9 mouse cellular contexts compared by ENCODE assay signal in the genomic region with DNA sequence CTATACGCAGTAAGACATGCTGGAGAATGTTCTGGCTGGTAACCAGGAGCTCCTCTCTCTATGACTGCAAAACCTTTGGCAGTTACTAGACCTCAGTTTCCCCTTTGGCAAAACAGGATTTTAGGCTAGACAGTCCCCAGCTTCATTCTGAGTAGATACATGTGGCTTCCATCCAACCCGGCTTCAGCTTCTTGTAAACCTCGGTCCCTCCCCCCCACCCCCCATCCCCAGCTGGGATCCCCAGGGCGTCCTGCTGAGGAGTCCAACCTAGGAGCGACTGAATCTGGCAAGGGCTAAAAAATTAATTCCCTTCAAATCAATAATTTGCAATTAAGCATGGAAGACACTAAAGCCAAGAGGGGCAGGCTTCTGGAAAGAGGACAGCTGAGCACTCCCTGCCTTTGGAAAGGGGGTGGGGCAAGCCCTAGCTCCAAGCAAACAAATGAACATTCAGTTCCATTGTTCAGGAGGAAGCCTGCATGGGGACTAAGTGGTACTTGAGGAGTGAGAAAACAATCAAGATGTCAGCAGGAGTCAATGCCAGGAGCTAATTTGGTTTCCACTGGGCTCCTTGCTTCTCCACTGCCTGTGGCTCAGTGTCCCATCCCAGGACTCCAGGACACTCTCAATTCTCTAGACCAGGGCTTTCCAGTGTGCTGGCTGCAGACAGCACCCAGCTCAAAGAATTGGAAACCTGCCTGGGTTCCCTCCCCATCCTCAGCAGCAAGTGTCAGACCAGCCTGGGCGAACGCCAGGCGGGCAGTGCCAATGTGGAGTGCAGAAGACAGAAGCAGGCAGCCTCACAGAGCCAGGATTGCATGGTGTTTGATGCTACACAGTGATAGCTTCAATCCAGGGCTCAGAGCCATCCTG.
DNase-seq lines count a peak whose midpoint lies in the region; ATAC-seq lines count a peak whose summit lies in the region.
"Had no signal": no experiment of that assay in that cellular context is flagged by ENCODE, and none has a peak within 500 bp of the region (broad histone marks: within the 10 kb centered on the region; RNA-seq: fewer than 3 reads in every experiment).

No protein-coding gene starts in this region.

- intact Hi-C loops in heart, postnatal 10 days (cut with DNase I) = no loop called here
- intact Hi-C loops in left cerebral cortex, postnatal 14 days (cut with DNase I) = no loop called here

- DNase-seq in forebrain, embryonic 10.5 days (ENCODE audit: extremely low spot score, low spot score) = no peak
- no peak for DNase-seq in forebrain, embryonic 11.5 days (ENCODE audit: low spot score)
- DNase-seq in fat pad, adult 2 months (ENCODE audit: extremely low read depth, low read depth, low spot score) = peak; percentile 4
- DNase-seq in heart, postnatal 10 days = peak; percentile 69 to 70
- DNase-seq in left cerebral cortex, postnatal 14 days (ENCODE audit: low spot score in 2 of 2) = peak; percentile 64
- no peak for DNase-seq in urinary bladder, adult 18-20 months (ENCODE audit: low spot score in 2 of 2)

- H3K27me3 ChIP-seq in forebrain, embryonic 10.5 days (ENCODE audit: poor library complexity, severe bottlenecking) = peaks cover 57% of the 10 kb centered on the region
- H3K27me3 ChIP-seq in forebrain, embryonic 11.5 days (ENCODE audit: control insufficient read depth, insufficient read depth, low read length) = no peaks in the 10 kb centered on the region; the same call in 1 of the 2 replicates
- H3K27me3 ChIP-seq in neural tube, embryonic 12.5 days (replicated peaks) = no peaks in the 10 kb centered on the region
- H3K27me3 ChIP-seq: lung, embryonic 15.5 days had no signal

- ATAC-seq in forebrain, embryonic 11.5 days (replicated peaks; ENCODE audit: low FRiP score) = no peak
- ATAC-seq in neural tube, embryonic 12.5 days (ENCODE audit: low FRiP score, low read depth) = peak; percentile 71; the same call in 1 of the 2 replicates
- ATAC-seq in megakaryocyte-erythroid progenitor cell, adult 5-6 weeks (replicated peaks; ENCODE audit: low FRiP score, low TSS enrichment, poor library complexity, severe bottlenecking) = no peak

- 0 out of 2 replicates have a peak overlapping the region, but pooled peaks have one; percentile 5 for H3K27ac ChIP-seq in forebrain, embryonic 10.5 days
- no peak overlapping the region for H3K27ac ChIP-seq in forebrain, embryonic 11.5 days (ENCODE audit: low read depth, low read length)
- H3K27ac ChIP-seq in neural tube, embryonic 12.5 days = peak overlapping the region; percentile 53; the same call in 1 of the 2 replicates
- H3K27ac ChIP-seq: lung, embryonic 15.5 days had no signal

- H3K4me1 ChIP-seq in forebrain, embryonic 10.5 days = peaks cover 17% of the 10 kb centered on the region
- no peaks in the 10 kb centered on the region; the same call in 1 of the 2 replicates for H3K4me1 ChIP-seq in forebrain, embryonic 11.5 days (replicated peaks; ENCODE audit: control insufficient read depth, insufficient read depth, low read length)
- peaks cover 20% of the 10 kb centered on the region for H3K4me1 ChIP-seq in neural tube, embryonic 12.5 days

- H3K4me3 ChIP-seq in forebrain, embryonic 10.5 days = no peak overlapping the region
- H3K4me3 ChIP-seq in forebrain, embryonic 11.5 days (ENCODE audit: low read depth, low read length) = no peak overlapping the region
- no peak overlapping the region for H3K4me3 ChIP-seq in neural tube, embryonic 12.5 days
- H3K4me3 ChIP-seq: lung, embryonic 15.5 days had no signal

- no peak overlapping the region for H3K4me2 ChIP-seq in forebrain, embryonic 11.5 days (ENCODE audit: low read depth, low read length, severe bottlenecking)
- no peak overlapping the region for H3K4me2 ChIP-seq in neural tube, embryonic 12.5 days (replicated peaks)
- H3K4me2 ChIP-seq: lung, embryonic 15.5 days had no signal

- no peak overlapping the region for H3K9ac ChIP-seq in forebrain, embryonic 11.5 days (ENCODE audit: low read length)
- no peak overlapping the region for H3K9ac ChIP-seq in neural tube, embryonic 12.5 days
- H3K9ac ChIP-seq: lung, embryonic 15.5 days had no signal

- H3K36me3 ChIP-seq in forebrain, embryonic 10.5 days (replicated peaks) = no peaks in the 10 kb centered on the region
- H3K36me3 ChIP-seq in forebrain, embryonic 11.5 days (ENCODE audit: control insufficient read depth, insufficient read depth, low read length) = no peaks in the 10 kb centered on the region
- H3K36me3 ChIP-seq in neural tube, embryonic 12.5 days = no peaks in the 10 kb centered on the region
- H3K36me3 ChIP-seq: lung, embryonic 15.5 days had no signal

- WGBS in forebrain, embryonic 10.5 days = 23% methylated on average over 8 of the region's 8 CpGs
- WGBS in forebrain, embryonic 11.5 days = 17% methylated on average over 8 of the region's 8 CpGs
- 24% methylated on average over 8 of the region's 8 CpGs for WGBS in neural tube, embryonic 12.5 days

- no peaks in the 10 kb centered on the region for H3K9me3 ChIP-seq in forebrain, embryonic 10.5 days
- no peaks in the 10 kb centered on the region for H3K9me3 ChIP-seq in forebrain, embryonic 11.5 days (ENCODE audit: control insufficient read depth, low read length)
- H3K9me3 ChIP-seq in neural tube, embryonic 12.5 days = no peaks in the 10 kb centered on the region
- H3K9me3 ChIP-seq: lung, embryonic 15.5 days had no signal

Comparison
In these comparisons a context has a peak if more than half of its experiments do, and no peak if none do; other contexts are left out.
1. DNase-seq: peak in fat pad, adult 2 months (single experiment), heart, postnatal 10 days (2 of 2) and left cerebral cortex, postnatal 14 days (2 of 2); none in forebrain, embryonic 10.5 days (single experiment), forebrain, embryonic 11.5 days (single experiment) and urinary bladder, adult 18-20 months (0 of 2).